Mouse (Mus musculus): Measurements from ENCODE around the gene Itgax. TPM values are rescaled to one million over a fixed set of nuclear protein-coding genes. Genes with fewer than 3 reads are reported as not detected.

Itgax gene
- total and polyA plus RNA-seq, 3 experiments: 0.17 to 0.99 (median 0.26) TPM

GRCm38 (mm10) chr7:128180126-128180525 lies 50.8 kb downstream of the Itgax start:
- Histone ChIP-seq H3K36me3 (replicated peaks in 1 of 2; ENCODE audit: control insufficient read depth in 1 of 2, insufficient read depth in 1 of 2, low read length in 1 of 2) (no peaks in the 10 kb centered on the region), H3K9ac (ENCODE audit: insufficient read depth, low read depth) (no peak overlapping the region), H3K79me2 (replicated peaks; ENCODE audit: control insufficient read depth, extremely low read depth, insufficient read depth, poor library complexity, severe bottlenecking) (no peaks in the 10 kb centered on the region), H3K4me1 (ENCODE audit: control insufficient read depth in 1 of 2, insufficient read depth in 2 of 2) (peaks cover 4 to 6% of the 10 kb centered on the region in 2 experiments; a peak in 2 of 4 replicates), H3K27ac (ENCODE audit: insufficient read depth, low read depth) (no peak overlapping the region), H3K27me3 (replicated peaks) (peaks cover 57% of the 10 kb centered on the region), H3K4me2 (ENCODE audit: insufficient read depth, low read depth, poor library complexity, severe bottlenecking) (no peak overlapping the region), H3K9me3 (replicated peaks; ENCODE audit: low read length) (no peaks in the 10 kb centered on the region), H3K4me3 (replicated peaks in 1 of 3; ENCODE audit: low read depth in 2 of 3, low read length in 2 of 3, poor library complexity in 1 of 3) (no peak overlapping the region)
- in situ Hi-C loops (cut with MboI; ENCODE audit: low pct_ligation_motif_present, low pct_unique_long_range_greater_than_20kb, low sequenced_read_pairs) (no loop called here), dilution Hi-C loops (cut with MboI; ENCODE audit: extremely low pct_ligation_motif_present, extremely low pct_unique_long_range_greater_than_20kb, low sequenced_read_pairs) (no loop called here)
- no peak for DNase-seq (ENCODE audit: extremely low read depth)
- TF ChIP-seq MAFK (IDR thresholded peaks at IDR 0.05; ENCODE audit: insufficient replicate concordance, low read length) (no peak), SIN3A (IDR thresholded peaks at IDR 0.05; ENCODE audit: low read length) (no peak), ZKSCAN1 (IDR thresholded peaks at IDR 0.05; ENCODE audit: borderline replicate concordance, low read depth, low read length) (no peak), CHD2 (IDR thresholded peaks at IDR 0.05; ENCODE audit: low read length) (no peak), RAD21 (IDR thresholded peaks at IDR 0.05; ENCODE audit: low read depth, low read length) (no peak), USF1 (IDR thresholded peaks at IDR 0.05; ENCODE audit: low read depth, low read length) (no peak), POLR2A (IDR thresholded peaks at IDR 0.05; ENCODE audit: low read depth, low read length) (no peak), JUN (IDR thresholded peaks at IDR 0.05; ENCODE audit: insufficient read depth, low read depth, low read length) (no peak), ZMIZ1 (IDR thresholded peaks at IDR 0.05; ENCODE audit: low read depth, low read length) (no peak), SMC3 (IDR thresholded peaks at IDR 0.05; ENCODE audit: low read depth, low read length) (no peak), ZNF384 (IDR thresholded peaks at IDR 0.05; ENCODE audit: low read depth, low read length) (no peak), RCOR1 (conservative IDR thresholded peaks at IDR 0.05; ENCODE audit: low read depth, low read length) (no peak), PAX5 (IDR thresholded peaks at IDR 0.05; ENCODE audit: low read length) (no peak), JUND (conservative IDR thresholded peaks at IDR 0.05; ENCODE audit: low read depth, low read length) (no peak), MYC (IDR thresholded peaks at IDR 0.05; ENCODE audit: low read depth, low read length) (no peak), MAZ (IDR thresholded peaks at IDR 0.05; ENCODE audit: low read depth, low read length) (no peak), KAT2A (IDR thresholded peaks at IDR 0.05; ENCODE audit: insufficient replicate concordance, low read length) (no peak), MEF2A (IDR thresholded peaks at IDR 0.05; ENCODE audit: borderline replicate concordance, low read depth, low read length) (no peak), ZC3H11A (IDR thresholded peaks at IDR 0.05; ENCODE audit: low read depth, low read length) (no peak), ETS1 (conservative IDR thresholded peaks at IDR 0.05; ENCODE audit: low read depth, low read length) (no peak)

DNA sequence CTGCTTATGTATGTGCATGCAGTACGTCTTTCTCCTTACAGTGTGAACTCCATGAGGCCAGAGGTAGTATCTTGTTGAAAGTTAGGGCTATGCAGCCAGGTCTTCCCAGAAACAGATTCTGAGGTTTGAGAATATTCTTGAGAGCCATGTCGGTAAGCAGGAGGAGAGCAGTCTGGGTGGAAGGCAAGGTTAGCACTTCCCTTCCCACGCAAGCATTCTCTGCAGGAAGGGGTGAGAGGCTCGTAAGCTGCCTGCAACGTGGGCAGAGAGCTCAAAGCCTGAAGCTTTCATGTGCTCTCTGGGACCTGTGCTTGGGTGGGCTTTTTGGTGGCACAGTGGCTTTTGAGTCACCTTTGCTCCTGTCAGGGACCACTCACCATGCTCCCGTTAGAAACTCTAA lies 51.2 kb downstream of the Itgax start:
- peaks cover 58% of the 10 kb centered on the region for H3K27me3 ChIP-seq (replicated peaks)
- H3K4me2 ChIP-seq (ENCODE audit: insufficient read depth, low read depth, poor library complexity, severe bottlenecking): no peak overlapping the region
- H3K9me3 ChIP-seq (replicated peaks; ENCODE audit: low read length): no peaks in the 10 kb centered on the region
- dilution Hi-C loops (cut with MboI; ENCODE audit: extremely low pct_ligation_motif_present, extremely low pct_unique_long_range_greater_than_20kb, low sequenced_read_pairs): no loop called here
- H3K9ac ChIP-seq (ENCODE audit: insufficient read depth, low read depth): no peak overlapping the region
- in situ Hi-C loops (cut with MboI; ENCODE audit: low pct_ligation_motif_present, low pct_unique_long_range_greater_than_20kb, low sequenced_read_pairs): no loop called here
- no peak overlapping the region for H3K4me3 ChIP-seq (replicated peaks in 1 of 3; ENCODE audit: low read depth in 2 of 3, low read length in 2 of 3, poor library complexity in 1 of 3)
- H3K4me1 ChIP-seq (ENCODE audit: control insufficient read depth in 1 of 2, insufficient read depth in 2 of 2): peaks cover 4 to 6% of the 10 kb centered on the region in 2 experiments; a peak in 2 of 4 replicates
- no peaks in the 10 kb centered on the region for H3K36me3 ChIP-seq (replicated peaks in 1 of 2; ENCODE audit: control insufficient read depth in 1 of 2, insufficient read depth in 1 of 2, low read length in 1 of 2)
- DNase-seq (ENCODE audit: extremely low read depth): no peak
- H3K79me2 ChIP-seq (replicated peaks; ENCODE audit: control insufficient read depth, extremely low read depth, insufficient read depth, poor library complexity, severe bottlenecking): no peaks in the 10 kb centered on the region
- TF ChIP-seq CHD2 (IDR thresholded peaks at IDR 0.05; ENCODE audit: low read length) (no peak), EP300 (IDR thresholded peaks at IDR 0.05; ENCODE audit: low read length) (no peak), TCF12 (IDR thresholded peaks at IDR 0.05; ENCODE audit: low read depth, low read length) (no peak), CHD1 (IDR thresholded peaks at IDR 0.05; ENCODE audit: low read depth, low read length) (no peak), MEF2A (IDR thresholded peaks at IDR 0.05; ENCODE audit: borderline replicate concordance, low read depth, low read length) (no peak), MAFK (IDR thresholded peaks at IDR 0.05; ENCODE audit: insufficient replicate concordance, low read length) (no peak), KAT2A (IDR thresholded peaks at IDR 0.05; ENCODE audit: insufficient replicate concordance, low read length) (no peak), UBTF (IDR thresholded peaks at IDR 0.05; ENCODE audit: low read depth, low read length) (no peak), HCFC1 (IDR thresholded peaks at IDR 0.05; ENCODE audit: low read depth, low read length) (no peak), CTCF (conservative IDR thresholded peaks at IDR 0.05 in 1 of 2, IDR thresholded peaks at IDR 0.05 in 1 of 2; ENCODE audit: low read depth in 2 of 2, low read length in 2 of 2) (no peak), IRF4 (IDR thresholded peaks at IDR 0.05; ENCODE audit: low read depth, low read length) (no peak), POLR2AphosphoS2 (IDR thresholded peaks at IDR 0.05; ENCODE audit: low read depth, low read length) (no peak), POLR2A (IDR thresholded peaks at IDR 0.05; ENCODE audit: low read depth, low read length) (no peak), MAZ (IDR thresholded peaks at IDR 0.05; ENCODE audit: low read depth, low read length) (no peak), ZKSCAN1 (IDR thresholded peaks at IDR 0.05; ENCODE audit: borderline replicate concordance, low read depth, low read length) (no peak), ELF1 (IDR thresholded peaks at IDR 0.05; ENCODE audit: low read depth, low read length) (no peak)
- H3K27ac ChIP-seq (ENCODE audit: insufficient read depth, low read depth): no peak overlapping the region

All from CH12.LX (cell line).